Mouse (Mus musculus) cortical plate, adult 2 months (tissue): ENCODE results near the gene Spdef.

Source experiments
- CTCF ChIP-seq: fragments of 200-500 bp; IDR thresholded peaks from 2 replicates; pipeline ENCODE4 v1.5.1; 2011; ENCODE audit warnings: mild to moderate bottlenecking, control low read depth, low read length; ENCODE audit not compliant: insufficient read depth; ENCODE audit errors: extremely low read depth
- POLR2A ChIP-seq: fragments of 200-500 bp; IDR thresholded peaks from 2 replicates; pipeline ENCODE4 v1.6.1; 2011; ENCODE audit warnings: mild to moderate bottlenecking, low read length, control low read depth; ENCODE audit not compliant: insufficient read depth; ENCODE audit errors: extremely low read depth

- no peak for TF ChIP-seq CTCF
- TF ChIP-seq POLR2A: no peak
Measured at GRCm38 (mm10) chr17:27762884-27763283, 34.1 kb upstream of the Spdef start.
